Mouse (Mus musculus) lung, postnatal 0 days (tissue): ENCODE measurements at regions not wholly inside any gene's neighbourhood (a gene's known extent, or its start where the extent isn't known, plus 50 kb on each side); places are given as distances from the start of the nearest gene placed in this dataset.

Source experiments
- ATAC-seq: fragments of 200-750 bp; cut with Nextera tagmentation; 2 replicates; pipeline ENCODE4 v1.8.0; 2017; ENCODE audit warnings: moderate library complexity
- DNase-seq: peaks from one replicate; pipeline ENCODE4 v3.0.0-alpha.2; 2016; ENCODE audit warnings: low spot score
- H3K27ac ChIP-seq: fragments of 300-500 bp; sonication (generic); 2 replicates; pipeline ENCODE4 v1.5.1; 2014; ENCODE audit warnings: antibody characterized with exemption, mild to moderate bottlenecking, low read length, mixed read lengths
- H3K27me3 ChIP-seq: fragments of 300-500 bp; sonication (generic); replicated peaks from 2 replicates; pipeline ENCODE4 v1.6.1; 2014; ENCODE audit warnings: low read length, mixed read lengths; ENCODE audit not compliant: insufficient read depth
- H3K36me3 ChIP-seq: fragments of 300-500 bp; sonication (generic); 2 replicates; pipeline ENCODE4 v1.6.1; 2014; ENCODE audit warnings: low read length, mixed read lengths; ENCODE audit not compliant: insufficient read depth
- H3K4me1 ChIP-seq: fragments of 300-500 bp; sonication (generic); 2 replicates; pipeline ENCODE4 v1.6.1; 2014; ENCODE audit warnings: antibody characterized with exemption, low read depth, low read length, mixed read lengths; ENCODE audit not compliant: insufficient read depth
- H3K4me2 ChIP-seq: fragments of 300-500 bp; sonication (generic); replicated peaks from 2 replicates; pipeline ENCODE4 v1.6.1; 2014; ENCODE audit warnings: low read depth, mild to moderate bottlenecking, low read length, moderate library complexity, mixed read lengths
- H3K4me3 ChIP-seq: fragments of 300-500 bp; sonication (generic); 2 replicates; pipeline ENCODE4 v1.5.1; 2014; ENCODE audit warnings: low read depth, low read length
- H3K9ac ChIP-seq: fragments of 300-500 bp; sonication (generic); replicated peaks from 2 replicates; pipeline ENCODE4 v1.6.1; 2014; ENCODE audit warnings: low read depth, mild to moderate bottlenecking
- H3K9me3 ChIP-seq: fragments of 300-500 bp; sonication (generic); 2 replicates; pipeline ENCODE4 v1.6.1; 2016; ENCODE audit warnings: low read length, mixed read lengths
- CTCF ChIP-seq: IDR thresholded peaks from 2 replicates; pipeline ENCODE4 v1.5.1; 2016; ENCODE audit warnings: antibody characterized with exemption, mild to moderate bottlenecking
- EP300 ChIP-seq: IDR thresholded peaks from 2 replicates; pipeline ENCODE4 v1.6.1; 2016; ENCODE audit warnings: antibody characterized with exemption, mild to moderate bottlenecking, control low read depth
- WGBS: fragments of 180-500 bp; shearing (Covaris S2); extraction: QIAGEN DNeasy Blood & Tissue Kit; methylation state at CpG from one replicate; pipeline ENCODE4 v1.1.7; 2014; 5-methylcytosine and 5-hydroxymethylcytosine counted together

GRCm38 (mm10) chrX:93888480-93888879, 56.5 kb upstream of the Pdk3 start:
- no peaks in the 10 kb centered on the region for H3K9me3 ChIP-seq
- 72% methylated on average over 4 of the region's 4 CpGs for WGBS
- no peaks in the 10 kb centered on the region for H3K27me3 ChIP-seq
- no peak overlapping the region for H3K9ac ChIP-seq
- H3K4me1 ChIP-seq: no peaks in the 10 kb centered on the region
- no peaks in the 10 kb centered on the region for H3K36me3 ChIP-seq
- no peak for ATAC-seq
- DNase-seq: no peak
- H3K4me3 ChIP-seq: no peak overlapping the region
- no peak overlapping the region for H3K4me2 ChIP-seq
- H3K27ac ChIP-seq: no peak overlapping the region
- TF ChIP-seq CTCF (no peak), EP300 (no peak)

- no peaks in the 10 kb centered on the region for H3K9me3 ChIP-seq
- DNase-seq (no peak), ATAC-seq (no peak)
- H3K27ac ChIP-seq: no peak overlapping the region
- no peaks in the 10 kb centered on the region for H3K36me3 ChIP-seq
- H3K27me3 ChIP-seq: no peaks in the 10 kb centered on the region
- H3K4me2 ChIP-seq: peak overlapping the region; percentile 44; the same call in 1 of the 2 replicates
- H3K4me3 ChIP-seq: no peak overlapping the region
- H3K4me1 ChIP-seq: no peaks in the 10 kb centered on the region
- TF ChIP-seq CTCF (no peak), EP300 (no peak)
- no peak overlapping the region for H3K9ac ChIP-seq
- WGBS: 62% methylated on average over 8 of the region's 8 CpGs
These were observed 57.0 kb upstream of the Pdk3 start for GRCm38 (mm10) chrX:93888966-93889365.

- peak overlapping the region; percentile 44 for H3K4me2 ChIP-seq
- H3K4me3 ChIP-seq: peak overlapping the region; percentile 24; the same call in 1 of the 2 replicates
- no peaks in the 10 kb centered on the region for H3K4me1 ChIP-seq
- peak; percentile 84 for DNase-seq
- no peak overlapping the region; the same call in 1 of the 2 replicates for H3K27ac ChIP-seq
- TF ChIP-seq EP300 (no peak), CTCF (peak; percentile 91)
- ATAC-seq: peak; percentile 74
- WGBS: 29% methylated on average over 13 of the region's 13 CpGs
- no peaks in the 10 kb centered on the region for H3K36me3 ChIP-seq
- H3K27me3 ChIP-seq: no peaks in the 10 kb centered on the region
- H3K9me3 ChIP-seq: no peaks in the 10 kb centered on the region
- no peak overlapping the region for H3K9ac ChIP-seq
These were observed 57.5 kb upstream of the Pdk3 start for GRCm38 (mm10) chrX:93889394-93890042.

GRCm38 (mm10) chrX:93896838-93897820, 65.1 kb upstream of the Pdk3 start:
- no peak overlapping the region for H3K4me2 ChIP-seq
- no peak overlapping the region for H3K27ac ChIP-seq
- ATAC-seq (no peak), DNase-seq (no peak)
- WGBS: 57% methylated on average over 5 of the region's 5 CpGs
- H3K4me3 ChIP-seq: no peak overlapping the region
- no peaks in the 10 kb centered on the region for H3K4me1 ChIP-seq
- no peaks in the 10 kb centered on the region for H3K36me3 ChIP-seq
- H3K9me3 ChIP-seq: no peaks in the 10 kb centered on the region
- H3K27me3 ChIP-seq: no peaks in the 10 kb centered on the region
- H3K9ac ChIP-seq: no peak overlapping the region
- TF ChIP-seq EP300: no peak
- TF ChIP-seq CTCF: no peak

GRCm38 (mm10) chrX:93903209-93903608, 65.2 kb upstream of the AU015836 start:
- H3K27me3 ChIP-seq: no peaks in the 10 kb centered on the region
- no peak for TF ChIP-seq EP300
- TF ChIP-seq CTCF: no peak
- ATAC-seq (no peak), DNase-seq (no peak)
- H3K36me3 ChIP-seq: no peaks in the 10 kb centered on the region
- H3K4me1 ChIP-seq: no peaks in the 10 kb centered on the region
- H3K9ac ChIP-seq: no peak overlapping the region
- no peak overlapping the region for H3K27ac ChIP-seq
- no peak overlapping the region for H3K4me3 ChIP-seq
- H3K9me3 ChIP-seq: no peaks in the 10 kb centered on the region
- H3K4me2 ChIP-seq: no peak overlapping the region

GRCm38 (mm10) chrX:93905531-93905930, 62.9 kb upstream of the AU015836 start:
- no peaks in the 10 kb centered on the region for H3K4me1 ChIP-seq
- H3K36me3 ChIP-seq: no peaks in the 10 kb centered on the region
- 59% methylated on average over 5 of the region's 5 CpGs for WGBS
- H3K27ac ChIP-seq: no peak overlapping the region
- no peak overlapping the region for H3K9ac ChIP-seq
- no peak overlapping the region for H3K4me3 ChIP-seq
- no peaks in the 10 kb centered on the region for H3K9me3 ChIP-seq
- TF ChIP-seq CTCF: no peak
- TF ChIP-seq EP300: 0 out of 2 replicates have a peak, but pooled peaks have one; percentile 23
- H3K4me2 ChIP-seq: no peak overlapping the region
- no peaks in the 10 kb centered on the region for H3K27me3 ChIP-seq
- DNase-seq: peak; percentile 5
- no peak for ATAC-seq
